Mouse (Mus musculus): ENCODE data around the gene Ppm1j.
"Not testable (repeated sequence)": the region's sequence is repeated elsewhere in the genome, so short reads cannot be mapped to it uniquely, and the experiment has no call there.

The Ppm1j gene

GRCm38 (mm10) chr3:104780561-104781420 lies at the start of gene Ppm1j:
TSS of gene Ppm1j (plus strand) at chr3:104781056.
- peak; percentile 63 for DNase-seq (ENCODE audit: low spot score)

GRCm38 (mm10) chr3:104732907-104733306 lies 47.9 kb upstream of the Ppm1j start:
- no peak for DNase-seq (ENCODE audit: low spot score)

DNA sequence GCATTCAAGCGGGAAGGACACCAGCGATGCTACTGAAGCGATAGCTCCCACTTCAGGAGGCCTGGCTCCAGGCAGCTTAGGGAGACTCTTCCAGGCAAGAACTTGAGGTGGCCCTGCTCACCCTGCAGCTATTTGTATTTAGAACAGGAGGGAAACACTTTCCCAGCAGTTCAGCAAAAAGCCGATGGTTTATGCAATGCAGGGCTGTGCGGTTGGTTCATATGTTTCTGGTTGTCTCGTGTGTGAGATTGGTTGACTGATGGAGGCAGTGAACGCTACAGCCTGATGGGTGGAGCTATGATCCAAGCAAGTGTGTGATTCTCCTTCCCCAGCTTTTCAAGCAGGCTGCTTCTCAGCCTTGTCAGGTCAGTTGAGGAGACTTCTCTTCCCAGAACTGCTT lies 46.2 kb upstream of the Ppm1j start:
- no peak for DNase-seq (ENCODE audit: low spot score)

DNA sequence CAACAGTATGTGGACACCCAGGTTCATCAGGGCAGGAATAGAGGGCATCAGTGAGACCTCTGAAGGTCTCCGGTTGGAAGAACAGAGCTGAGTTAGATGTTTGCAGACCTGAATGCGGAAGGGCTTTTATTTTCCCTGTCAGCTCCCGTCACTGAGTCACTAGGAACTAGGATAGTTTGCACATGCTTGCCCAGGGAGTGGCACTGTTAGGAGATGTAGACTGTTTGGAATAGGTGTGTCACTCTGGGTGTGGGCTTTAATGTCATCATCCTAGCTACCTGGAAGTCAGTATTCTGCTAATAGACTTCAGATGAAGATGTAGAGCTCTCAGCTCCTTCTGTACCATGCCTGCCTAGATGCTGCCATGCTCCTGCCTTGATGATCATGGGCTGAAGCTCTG lies 38.9 kb upstream of the Ppm1j start:
- DNase-seq (ENCODE audit: low spot score), result no peak

- DNase-seq (ENCODE audit: low spot score), result no peak
Observed at GRCm38 (mm10) chr3:104743161-104743560, 37.7 kb upstream of the Ppm1j start.

DNA sequence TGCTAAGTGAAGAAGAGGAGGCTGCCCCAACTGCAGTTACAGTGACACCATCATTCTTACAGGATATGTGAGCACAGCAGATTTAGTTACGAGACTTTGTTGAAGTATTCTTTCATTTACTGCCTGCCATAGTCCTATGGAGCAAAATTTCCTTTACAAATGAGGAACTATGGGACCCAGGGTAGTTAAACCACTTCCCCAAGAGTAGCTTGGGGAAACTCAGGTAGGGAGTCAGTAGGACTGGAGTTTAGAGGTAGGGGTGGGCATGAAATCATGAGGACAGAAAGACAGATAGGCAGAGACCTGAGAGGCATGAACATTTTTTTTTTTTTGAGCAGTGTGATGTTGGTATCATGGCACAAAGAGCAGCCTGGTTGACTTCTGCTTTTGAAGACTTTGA lies 37.0 kb upstream of the Ppm1j start:
- no peak for DNase-seq (ENCODE audit: low spot score)

- not testable (repeated sequence) for DNase-seq (ENCODE audit: low spot score)
Observed at GRCm38 (mm10) chr3:104752845-104753244, 28.0 kb upstream of the Ppm1j start.

DNA sequence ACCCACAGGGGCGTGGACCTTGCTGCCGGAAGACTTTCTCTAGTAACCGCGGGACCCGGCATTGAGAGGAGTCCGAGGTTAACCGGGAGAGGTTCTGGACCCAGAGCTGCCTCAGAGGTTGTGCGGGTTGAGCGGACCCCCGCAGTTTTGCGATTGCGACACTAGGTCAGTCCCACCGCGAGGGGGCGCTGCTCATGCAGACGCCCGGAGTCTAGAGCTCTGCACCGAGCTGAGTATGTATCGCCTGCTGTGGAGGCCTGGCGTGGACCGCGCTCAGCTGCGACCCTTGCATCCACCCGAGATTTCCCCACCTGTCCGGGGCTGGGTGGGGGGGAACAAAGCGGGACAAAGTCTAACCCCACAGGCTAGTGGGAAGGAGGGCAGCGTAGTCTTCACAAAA lies 22.4 kb upstream of the Ppm1j start:
- peak; percentile 53 for DNase-seq (ENCODE audit: low spot score)

GRCm38 (mm10) chr3:104758869-104759268 lies 22.0 kb upstream of the Ppm1j start:
- DNase-seq (ENCODE audit: low spot score), result no peak

GRCm38 (mm10) chr3:104762103-104762863 lies 18.6 kb upstream of the Ppm1j start:
- not testable (repeated sequence) for DNase-seq (ENCODE audit: low spot score)

- DNase-seq (ENCODE audit: low spot score), result no peak
Observed at GRCm38 (mm10) chr3:104765021-104765420, 15.8 kb upstream of the Ppm1j start.

- DNase-seq (ENCODE audit: low spot score), result no peak
Observed at GRCm38 (mm10) chr3:104767141-104767540, 13.7 kb upstream of the Ppm1j start.

DNA sequence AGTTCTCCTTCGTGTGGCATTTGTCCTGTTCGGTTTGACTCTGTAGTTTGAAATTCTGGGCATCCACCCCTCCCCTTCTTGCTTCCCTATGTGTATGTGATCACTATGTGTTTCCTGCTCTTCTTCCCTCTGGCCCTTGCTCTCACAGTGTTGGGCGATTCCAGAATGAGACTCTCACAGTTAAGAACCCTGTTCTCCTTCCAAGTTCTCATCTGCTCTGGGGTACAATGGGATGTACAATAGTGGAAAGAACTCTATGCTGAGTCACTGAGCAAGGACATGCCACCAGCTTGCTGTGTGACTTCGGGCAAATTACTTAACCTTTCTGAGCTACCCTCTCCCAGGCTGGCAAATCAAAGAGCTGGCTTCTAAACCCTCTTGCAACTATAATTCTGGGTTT lies 13.1 kb upstream of the Ppm1j start:
- no peak for DNase-seq (ENCODE audit: low spot score)

- DNase-seq (ENCODE audit: low spot score), result no peak
Observed at GRCm38 (mm10) chr3:104769135-104769534, 11.7 kb upstream of the Ppm1j start.

- no peak for DNase-seq (ENCODE audit: low spot score)
Observed at GRCm38 (mm10) chr3:104770035-104770434, 10.8 kb upstream of the Ppm1j start.

- DNase-seq (ENCODE audit: low spot score), result no peak
Observed at GRCm38 (mm10) chr3:104770918-104771317, 9.9 kb upstream of the Ppm1j start.

- DNase-seq (ENCODE audit: low spot score), result no peak
Observed at GRCm38 (mm10) chr3:104771460-104771859, 9.4 kb upstream of the Ppm1j start.

- no peak for DNase-seq (ENCODE audit: low spot score)
Observed at GRCm38 (mm10) chr3:104773301-104773700, 7.6 kb upstream of the Ppm1j start.

DNA sequence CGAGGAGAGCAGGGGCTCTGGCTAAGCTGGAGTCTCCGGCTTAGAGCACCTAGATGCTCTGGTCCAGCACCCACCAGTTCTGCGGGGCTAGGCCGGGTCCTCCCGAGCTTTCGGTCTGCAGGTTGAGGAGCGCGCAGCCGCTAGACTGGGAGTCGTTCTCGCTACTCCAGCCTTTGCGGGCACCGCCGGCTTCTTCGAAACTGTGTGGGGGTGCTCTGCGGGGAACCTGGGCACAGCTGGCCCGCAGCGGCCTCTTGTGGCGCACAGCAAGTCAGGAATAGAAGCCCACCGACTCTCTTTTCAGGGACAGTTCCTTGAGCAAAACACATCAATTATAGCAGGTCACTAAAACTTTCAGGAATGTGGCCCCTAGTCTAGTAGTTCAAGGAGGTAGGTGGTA lies 3.5 kb upstream of the Ppm1j start:
- no peak for DNase-seq (ENCODE audit: low spot score)

DNA sequence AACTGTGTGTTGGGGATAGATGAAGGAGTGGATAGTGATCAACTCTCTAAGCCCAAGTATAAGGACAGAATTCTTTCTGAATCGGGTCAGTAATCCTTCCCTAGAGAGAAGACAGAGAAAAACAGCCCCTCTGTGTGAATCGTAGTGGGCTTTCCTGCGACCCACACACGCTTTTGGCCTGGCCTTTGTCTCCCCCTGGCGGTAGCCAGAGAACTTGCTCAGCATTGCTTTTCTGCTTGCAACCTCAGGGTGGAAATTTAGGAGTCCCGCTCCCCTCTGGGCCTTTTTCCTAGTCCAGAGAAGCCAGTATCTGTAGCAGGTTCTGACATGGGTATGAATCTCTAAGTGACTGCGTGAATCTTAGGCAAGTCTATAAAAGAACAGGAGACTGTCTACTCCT lies 907 bp upstream of the Ppm1j start:
- DNase-seq (ENCODE audit: low spot score), result no peak

DNA sequence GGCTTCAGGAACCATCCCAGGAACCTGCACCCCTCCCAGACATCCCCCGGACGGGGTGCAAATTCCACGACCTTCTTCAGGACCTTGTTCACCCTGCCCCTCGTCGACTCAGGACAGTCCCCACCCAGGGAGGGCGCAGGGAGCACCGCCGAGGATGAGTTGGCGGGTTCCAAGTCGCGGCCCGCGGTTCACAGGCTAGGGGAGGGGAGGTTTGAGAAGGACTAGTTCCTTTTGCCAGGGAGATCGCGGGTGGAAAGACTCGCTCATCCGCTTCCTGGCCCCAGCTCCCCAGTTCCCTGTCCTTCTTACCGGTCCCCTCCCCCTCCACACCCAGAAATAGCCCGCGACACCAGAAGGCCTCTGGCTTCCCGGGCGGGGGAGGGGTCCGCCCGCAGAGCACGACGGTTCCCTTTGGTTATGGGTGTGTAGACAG lies 631 bp downstream of the Ppm1j start, which contains the start of gene Fam19a3:
Gene Fam19a3 (minus strand): TSS at position 370 of the 433 bp plus-strand sequence.
- DNase-seq (ENCODE audit: low spot score), result no peak

DNA sequence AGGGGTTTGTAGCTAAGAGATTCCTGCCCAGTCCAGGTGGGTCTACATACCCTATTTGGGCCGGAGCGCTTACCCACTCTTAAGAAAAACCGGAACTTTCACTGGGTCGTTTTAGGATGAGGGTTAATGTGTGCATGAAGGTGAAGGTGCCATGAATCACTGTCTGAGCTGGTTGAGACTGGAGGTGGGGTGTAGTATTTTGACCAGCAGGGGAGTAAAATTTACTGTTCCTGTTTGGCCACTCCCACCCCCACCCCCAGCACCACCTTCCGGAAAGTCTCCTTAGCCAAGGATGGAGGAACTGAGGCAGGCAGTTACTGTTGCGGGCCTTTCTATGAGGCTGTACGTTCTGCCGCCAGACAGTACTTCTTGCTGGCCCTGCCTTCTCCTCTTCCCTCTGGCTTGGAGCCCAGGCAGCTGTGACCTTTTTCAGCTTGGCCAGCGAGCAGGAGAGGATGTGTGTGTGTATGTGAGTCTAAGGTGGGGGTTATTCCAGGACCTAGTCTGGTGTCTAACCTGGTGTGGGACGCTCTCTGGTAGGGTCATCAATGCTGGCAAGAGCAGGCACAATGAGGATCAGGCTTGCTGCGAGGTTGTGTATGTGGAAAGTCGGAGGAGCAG lies 1.3 kb downstream of the Ppm1j start:
- no peak for DNase-seq (ENCODE audit: low spot score)
